Mouse (Mus musculus) kidney, embryonic 16.5 days (tissue): ENCODE measurements at regions not wholly inside any gene's neighbourhood (a gene's known extent, or its start where the extent isn't known, plus 50 kb on each side); places are given as distances from the start of the nearest gene placed in this dataset.

ENCODE experiments used
- ATAC-seq: fragments of 200-750 bp; cut with Nextera tagmentation; 2 replicates; pipeline ENCODE4 v1.8.0; 2017; ENCODE audit warnings: moderate TSS enrichment; ENCODE audit not compliant: low FRiP score, low TSS enrichment
- H3K27ac ChIP-seq: fragments of 300-500 bp; sonication (generic); 2 replicates; pipeline ENCODE4 v1.5.1; 2014; ENCODE audit warnings: low read length
- H3K27me3 ChIP-seq: fragments of 300-500 bp; sonication (generic); 2 replicates; pipeline ENCODE4 v1.6.1; 2014; ENCODE audit warnings: low read length, control low read depth, mixed read lengths; ENCODE audit not compliant: insufficient read depth
- H3K36me3 ChIP-seq: fragments of 300-500 bp; sonication (generic); 2 replicates; pipeline ENCODE4 v1.6.1; 2014; ENCODE audit warnings: low read length, control low read depth, mixed read lengths; ENCODE audit not compliant: insufficient read depth
- H3K4me1 ChIP-seq: fragments of 300-500 bp; sonication (generic); 2 replicates; pipeline ENCODE4 v1.6.1; 2014; ENCODE audit warnings: low read length, control low read depth, mixed read lengths; ENCODE audit not compliant: insufficient read depth
- H3K4me2 ChIP-seq: fragments of 300-500 bp; sonication (generic); replicated peaks from 2 replicates; pipeline ENCODE4 v1.6.1; 2014; ENCODE audit warnings: low read depth, low read length
- H3K4me3 ChIP-seq: fragments of 300-500 bp; sonication (generic); 2 replicates; pipeline ENCODE4 v1.5.1; 2014; ENCODE audit warnings: mild to moderate bottlenecking, low read length
- H3K9ac ChIP-seq: fragments of 300-500 bp; sonication (generic); replicated peaks from 2 replicates; pipeline ENCODE4 v1.6.1; 2014; ENCODE audit warnings: low read length
- H3K9me3 ChIP-seq: fragments of 300-500 bp; sonication (generic); 2 replicates; pipeline ENCODE4 v1.6.1; 2016; ENCODE audit warnings: low read length, control low read depth
- WGBS: fragments of 180-500 bp; shearing (Covaris S2); extraction: QIAGEN DNeasy Blood & Tissue Kit; methylation state at CpG from one replicate; pipeline ENCODE4 v1.1.7; 2014; 5-methylcytosine and 5-hydroxymethylcytosine counted together

DNA sequence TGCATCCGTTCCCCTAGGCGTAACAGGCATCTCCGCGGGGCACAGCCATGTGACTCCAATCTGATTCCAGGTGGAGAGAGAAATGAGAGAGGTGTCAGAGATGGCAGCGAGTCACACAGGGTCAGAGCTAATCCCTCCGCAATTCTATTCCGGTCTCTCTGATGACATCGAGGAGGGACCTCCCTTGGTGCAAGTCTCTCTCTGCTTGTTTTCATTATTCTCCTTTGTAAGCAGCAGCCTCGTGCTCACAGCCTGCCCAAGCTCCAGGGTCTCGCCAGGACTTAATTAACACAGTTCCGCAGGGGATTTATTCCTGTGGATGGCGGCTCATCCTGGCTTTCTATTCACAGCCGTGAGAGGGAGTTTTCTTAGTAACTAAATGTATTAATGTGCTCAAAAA lies 134.1 kb upstream of the Igsf21 start:
- Histone ChIP-seq H3K9me3 (no peaks in the 10 kb centered on the region), H3K36me3 (no peaks in the 10 kb centered on the region), H3K4me1 (0 out of 2 replicates have a peak, but pooled peaks cover 3% of the 10 kb centered on the region), H3K27ac (no peak overlapping the region), H3K27me3 (peaks cover 16% of the 10 kb centered on the region; the same call in 1 of the 2 replicates), H3K4me2 (no peak overlapping the region), H3K4me3 (no peak overlapping the region), H3K9ac (no peak overlapping the region)
- WGBS: 14% methylated on average over 13 of the region's 13 CpGs
- ATAC-seq: no peak

DNA sequence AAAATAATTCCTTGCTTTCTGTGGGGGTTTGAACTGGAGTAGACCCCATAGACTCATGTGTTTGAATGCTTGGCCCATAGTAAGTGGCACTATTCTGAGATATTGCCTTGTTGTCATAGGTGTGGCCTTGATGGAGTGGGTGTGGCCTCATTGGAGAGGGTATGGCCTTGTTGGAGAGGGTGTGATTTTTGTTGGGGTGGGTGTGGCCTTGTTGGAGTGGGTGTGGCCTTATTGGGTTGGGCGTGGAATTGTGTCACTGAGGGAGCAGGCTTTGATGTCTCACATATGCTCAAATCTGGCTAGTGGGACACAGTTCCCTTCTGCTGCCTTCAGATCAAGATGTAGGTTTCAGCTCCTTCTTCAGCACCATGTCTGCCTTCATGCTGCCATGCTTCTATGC lies 131.4 kb upstream of the Igsf21 start:
- H3K36me3 ChIP-seq: no peaks in the 10 kb centered on the region
- H3K4me3 ChIP-seq: no peak overlapping the region
- no peaks in the 10 kb centered on the region for H3K9me3 ChIP-seq
- 0 out of 2 replicates have a peak, but pooled peaks cover 3% of the 10 kb centered on the region for H3K4me1 ChIP-seq
- no peak for ATAC-seq
- no peak overlapping the region for H3K27ac ChIP-seq
- no peak overlapping the region for H3K4me2 ChIP-seq
- WGBS: 71% methylated on average over 1 of the region's 1 CpGs
- H3K27me3 ChIP-seq: peaks cover 16% of the 10 kb centered on the region; the same call in 1 of the 2 replicates
- no peak overlapping the region for H3K9ac ChIP-seq

DNA sequence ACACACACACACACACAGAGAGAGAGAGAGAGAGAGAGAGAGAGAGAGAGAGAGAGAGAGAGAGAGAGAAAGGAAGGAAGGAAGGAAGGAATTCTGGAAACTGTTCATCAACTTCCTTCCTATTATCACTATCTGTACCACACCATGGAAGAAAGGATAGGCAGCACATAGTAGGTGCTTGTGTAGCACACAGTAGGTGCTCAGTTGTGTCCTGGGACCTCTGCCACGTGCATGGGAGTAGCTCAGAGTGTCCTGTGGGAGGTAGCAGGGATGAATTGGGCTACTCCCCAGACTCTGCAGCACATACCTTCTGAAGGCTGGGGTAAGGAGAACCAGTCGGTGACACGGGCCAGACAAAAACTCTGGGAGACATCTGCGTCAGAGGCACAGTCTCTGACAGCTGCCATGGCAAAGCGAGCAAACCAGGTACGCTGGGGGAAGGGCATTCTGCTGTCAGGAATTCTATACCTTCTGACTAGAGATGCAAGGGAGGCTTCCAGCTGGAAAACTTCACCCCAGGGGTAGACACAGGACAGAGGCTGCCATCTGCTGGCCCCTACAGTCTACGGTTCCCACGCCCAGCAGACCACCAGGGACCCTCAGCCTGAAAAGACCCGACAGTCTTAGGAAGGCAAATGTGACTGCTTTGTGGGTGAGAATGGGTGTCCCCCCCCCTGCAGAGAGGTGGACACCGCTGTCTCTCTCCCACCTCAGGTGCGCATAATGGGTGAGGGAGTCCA lies 126.2 kb upstream of the Igsf21 start:
- no peak for ATAC-seq
- 42% methylated on average over 11 of the region's 11 CpGs for WGBS

DNA sequence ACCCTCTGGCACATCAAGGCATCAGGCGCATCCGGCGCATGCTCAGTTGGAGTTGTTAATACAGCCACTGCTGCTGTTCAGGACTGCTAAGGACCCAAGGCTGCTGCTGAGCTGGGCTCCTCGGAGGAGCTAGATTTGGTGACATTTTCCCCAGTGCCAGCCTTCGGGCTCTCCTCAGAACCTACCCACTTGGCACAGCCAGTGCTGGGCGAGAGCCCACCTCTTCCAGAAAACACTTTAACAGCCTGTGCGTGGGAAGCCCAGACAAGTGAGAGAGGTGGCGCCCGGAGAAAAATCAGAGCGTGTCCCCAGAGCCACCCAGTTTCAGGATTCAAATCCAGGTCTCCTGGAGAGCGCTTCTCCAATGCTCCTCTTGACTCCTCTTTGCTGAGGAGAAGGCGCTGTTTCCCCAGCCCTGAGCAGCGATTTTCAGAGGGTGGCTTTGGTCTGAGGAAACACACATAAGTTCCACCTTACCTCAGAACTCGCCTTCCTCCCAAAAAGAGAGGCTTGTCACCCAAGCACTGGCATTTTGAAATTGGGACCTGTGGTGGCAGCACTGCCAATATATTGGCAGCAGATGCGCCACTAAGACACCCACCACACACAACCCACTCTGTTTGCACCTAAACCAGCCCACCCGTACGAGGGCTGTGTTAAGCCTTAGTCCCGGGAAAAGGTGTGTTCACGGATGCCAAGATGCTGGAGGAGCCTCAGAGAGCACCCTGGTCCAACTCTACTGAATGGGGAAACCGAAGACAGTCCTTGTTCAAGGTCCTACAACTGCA lies 125.0 kb upstream of the Igsf21 start:
- peaks cover 5% of the 10 kb centered on the region; the same call in 1 of the 2 replicates for H3K27me3 ChIP-seq
- H3K4me1 ChIP-seq: no peaks in the 10 kb centered on the region
- no peak overlapping the region for H3K27ac ChIP-seq
- H3K9ac ChIP-seq: no peak overlapping the region
- H3K4me2 ChIP-seq: no peak overlapping the region
- H3K4me3 ChIP-seq: no peak overlapping the region
- no peaks in the 10 kb centered on the region for H3K36me3 ChIP-seq
- no peaks in the 10 kb centered on the region for H3K9me3 ChIP-seq
- ATAC-seq: no peak
- 86% methylated on average over 20 of the region's 20 CpGs for WGBS

More for the DNA sequence above, 126.2 kb upstream of the Igsf21 start:
- Histone ChIP-seq H3K36me3 (no peaks in the 10 kb centered on the region), H3K4me2 (no peak overlapping the region), H3K9me3 (no peaks in the 10 kb centered on the region), H3K27ac (no peak overlapping the region), H3K4me1 (no peaks in the 10 kb centered on the region), H3K4me3 (no peak overlapping the region), H3K9ac (no peak overlapping the region), H3K27me3 (peaks cover 5% of the 10 kb centered on the region; the same call in 1 of the 2 replicates)

DNA sequence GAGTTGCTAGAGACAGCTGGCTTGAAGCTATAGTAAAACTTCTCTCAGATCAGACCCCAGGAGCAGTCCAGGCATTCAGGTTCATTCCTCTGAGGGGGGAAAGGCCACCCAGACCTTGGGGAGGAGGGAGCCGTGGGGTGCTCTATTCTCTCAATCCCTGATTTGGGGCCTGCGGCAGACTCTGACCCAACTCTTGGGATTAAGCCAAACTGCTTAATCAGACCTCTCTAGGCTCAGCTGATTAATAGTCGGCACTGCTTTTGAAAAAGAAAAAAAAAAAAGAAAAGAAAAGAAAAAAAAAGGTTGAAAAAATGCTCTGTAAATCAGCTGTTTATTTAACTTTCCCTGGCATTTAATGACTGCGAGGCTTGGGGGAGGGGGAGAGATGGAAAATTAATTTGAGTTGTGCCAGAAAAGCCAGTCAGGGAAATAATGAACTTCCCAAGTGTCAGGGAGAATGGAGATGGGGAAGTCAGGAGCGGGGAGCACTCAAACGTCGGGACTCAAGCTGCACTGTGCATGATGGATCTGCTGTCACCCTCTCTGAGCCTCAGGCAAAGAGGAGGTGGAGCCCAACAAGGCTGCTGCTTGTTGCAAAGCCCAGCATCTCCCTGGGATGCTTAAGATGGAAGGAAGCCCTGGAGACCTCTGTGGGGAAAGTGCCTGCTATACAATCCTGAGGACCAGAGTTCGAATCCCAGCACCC lies 120.5 kb upstream of the Igsf21 start:
- H3K4me1 ChIP-seq: no peaks in the 10 kb centered on the region
- H3K9me3 ChIP-seq: no peaks in the 10 kb centered on the region
- no peak for ATAC-seq
- no peak overlapping the region for H3K27ac ChIP-seq
- H3K4me3 ChIP-seq: no peak overlapping the region
- no peaks in the 10 kb centered on the region for H3K27me3 ChIP-seq
- 38% methylated on average over 8 of the region's 8 CpGs for WGBS
- no peak overlapping the region for H3K4me2 ChIP-seq
- H3K9ac ChIP-seq: no peak overlapping the region
- no peaks in the 10 kb centered on the region for H3K36me3 ChIP-seq

DNA sequence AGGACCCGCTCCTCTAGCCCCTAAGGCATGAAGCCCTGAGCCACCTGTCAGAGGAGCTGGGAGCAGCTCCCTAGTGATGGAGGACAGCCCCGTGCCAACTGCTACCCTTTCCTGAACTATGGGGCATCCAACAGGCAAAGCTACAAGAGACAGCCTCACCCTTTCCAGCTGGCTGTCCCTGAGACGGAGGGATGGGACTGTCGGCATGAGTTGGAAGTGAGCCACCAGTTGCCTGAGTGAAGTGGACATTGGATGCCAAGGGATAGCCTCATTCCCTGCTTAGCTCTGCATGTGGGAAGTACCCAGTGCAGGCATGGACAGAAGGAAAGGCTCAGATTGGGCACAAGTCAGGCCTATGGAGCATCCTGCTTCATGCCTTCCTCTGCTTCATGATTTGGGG lies 112.3 kb upstream of the Igsf21 start:
- no peak overlapping the region for H3K9ac ChIP-seq
- no peak for ATAC-seq
- 90% methylated on average over 4 of the region's 4 CpGs for WGBS
- no peaks in the 10 kb centered on the region for H3K36me3 ChIP-seq
- H3K4me1 ChIP-seq: no peaks in the 10 kb centered on the region
- no peaks in the 10 kb centered on the region for H3K9me3 ChIP-seq
- no peak overlapping the region for H3K27ac ChIP-seq
- H3K4me2 ChIP-seq: no peak overlapping the region
- H3K4me3 ChIP-seq: no peak overlapping the region
- no peaks in the 10 kb centered on the region for H3K27me3 ChIP-seq

DNA sequence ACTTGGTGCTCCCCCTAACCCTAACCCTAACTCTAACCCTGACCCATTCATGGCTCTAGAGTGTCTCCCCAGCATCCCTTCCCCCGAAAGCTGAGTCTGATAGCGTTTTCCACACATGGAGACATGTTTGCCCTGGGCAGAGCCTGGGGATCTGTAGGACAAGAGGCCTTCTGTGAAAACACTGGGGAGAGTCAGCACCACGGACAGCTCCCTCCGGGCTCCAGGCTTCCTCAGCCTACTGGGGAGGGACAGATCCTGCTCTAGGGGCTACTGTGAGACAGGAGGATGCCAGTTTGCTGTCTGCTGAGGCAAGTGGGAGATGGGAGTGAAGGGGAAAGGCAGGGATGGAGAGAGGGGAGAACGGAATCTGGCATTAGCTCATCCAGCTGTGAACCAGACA lies 111.5 kb upstream of the Igsf21 start:
- no peak overlapping the region for H3K4me3 ChIP-seq
- no peaks in the 10 kb centered on the region for H3K9me3 ChIP-seq
- no peak for ATAC-seq

DNA sequence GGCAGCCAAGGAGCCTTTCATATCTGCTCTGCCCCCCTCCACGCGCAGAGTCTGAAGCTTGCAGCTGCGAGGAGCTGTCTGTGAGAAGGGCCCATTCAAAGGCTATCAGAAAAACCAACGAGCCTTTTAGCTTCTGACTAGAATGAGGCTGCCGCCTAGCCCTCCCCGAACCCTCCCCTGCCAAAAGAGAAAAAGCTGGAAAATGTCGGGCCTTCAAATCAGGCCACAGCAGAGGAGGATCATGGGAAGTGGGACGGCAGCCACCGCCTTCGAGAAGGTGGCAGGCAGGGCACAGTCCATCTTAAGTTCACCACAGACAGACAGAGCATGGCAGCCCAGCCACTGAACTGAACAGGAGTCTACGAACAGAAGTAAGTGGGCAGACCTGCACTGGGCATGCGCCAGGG lies 108.6 kb upstream of the Igsf21 start:
- Histone ChIP-seq H3K36me3 (no peaks in the 10 kb centered on the region), H3K4me1 (no peaks in the 10 kb centered on the region), H3K4me3 (no peak overlapping the region), H3K9ac (no peak overlapping the region), H3K4me2 (no peak overlapping the region), H3K9me3 (no peaks in the 10 kb centered on the region), H3K27me3 (no peaks in the 10 kb centered on the region), H3K27ac (no peak overlapping the region)
- no peak for ATAC-seq
- WGBS: 70% methylated on average over 12 of the region's 12 CpGs

More for the DNA sequence above, 111.5 kb upstream of the Igsf21 start:
- Histone ChIP-seq H3K27me3 (no peaks in the 10 kb centered on the region), H3K36me3 (no peaks in the 10 kb centered on the region), H3K4me2 (no peak overlapping the region), H3K27ac (no peak overlapping the region), H3K9ac (no peak overlapping the region), H3K4me1 (no peaks in the 10 kb centered on the region)
- 8% methylated on average over 5 of the region's 5 CpGs for WGBS

DNA sequence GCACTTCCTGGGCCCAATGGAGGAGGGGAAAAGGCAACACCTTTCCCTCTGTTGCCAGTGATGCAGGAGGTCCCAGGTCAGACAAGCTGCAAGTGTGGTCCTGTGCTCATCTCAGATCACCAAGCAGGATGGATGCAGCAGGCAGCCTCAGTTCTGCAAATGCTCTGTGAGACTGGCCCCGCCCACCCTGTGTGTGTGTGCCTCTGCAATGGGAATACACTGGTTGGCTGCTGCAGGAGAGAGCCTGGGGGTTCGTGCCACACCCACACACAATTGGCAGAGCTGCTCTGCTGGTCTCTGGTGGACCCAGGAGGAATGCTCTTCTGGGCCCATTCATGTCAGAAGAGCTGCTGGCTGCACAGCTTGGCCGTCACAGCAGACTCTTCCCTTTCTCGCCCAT lies 102.2 kb upstream of the Igsf21 start:
- Histone ChIP-seq H3K4me3 (no peak overlapping the region), H3K36me3 (no peaks in the 10 kb centered on the region), H3K4me2 (no peak overlapping the region), H3K9ac (no peak overlapping the region), H3K9me3 (no peaks in the 10 kb centered on the region), H3K4me1 (no peaks in the 10 kb centered on the region), H3K27ac (no peak overlapping the region), H3K27me3 (no peaks in the 10 kb centered on the region)
- ATAC-seq: no peak
- WGBS: 61% methylated on average over 4 of the region's 4 CpGs
